Mouse (Mus musculus): ENCODE data around the gene Dph1.

- TF ChIP-seq CTCF (IDR thresholded peaks at IDR 0.05; ENCODE audit: low read depth, low read length) (no peak), POLR2A (IDR thresholded peaks at IDR 0.05; ENCODE audit: extremely low read depth, insufficient read depth, low read length) (no peak)
Measured at GRCm38 (mm10) chr11:75224835-75225234, 33.8 kb upstream of the Dph1 start.

Measured in liver, adult 2 months (tissue).